Mouse (Mus musculus) fibroblast of lung, adult 2 months (primary cell): ENCODE data around the gene Gstt3.
"Not testable (repeated sequence)": the region's sequence is repeated elsewhere in the genome, so short reads cannot be mapped to it uniquely, and the experiment has no call there.

Source experiments
- DNase-seq: peaks from one replicate; pipeline ENCODE4 v3.0.0-alpha.2; 2011; ENCODE audit warnings: low read depth

The Gstt3 gene

GRCm38 (mm10) chr10:75779206-75780174 is 1.7 kb downstream of the Gstt3 start:
- no peak for DNase-seq

GRCm38 (mm10) chr10:75777885-75778284 is 3.3 kb downstream of the Gstt3 start:
- no peak for DNase-seq

- DNase-seq, result no peak
Observed at GRCm38 (mm10) chr10:75776562-75776961, 4.7 kb downstream of the Gstt3 start.

GRCm38 (mm10) chr10:75774587-75774986 is 6.6 kb downstream of the Gstt3 start:
- DNase-seq, result no peak

GRCm38 (mm10) chr10:75774102-75774501 is 7.1 kb downstream of the Gstt3 start:
- DNase-seq, result no peak

- peak; percentile 67 for DNase-seq
Observed at GRCm38 (mm10) chr10:75772795-75773664, 8.2 kb downstream of the Gstt3 start, which contains the start of gene Ddt. Gene Ddt (minus strand): TSS chr10:75773414.

GRCm38 (mm10) chr10:75767756-75768155 is 13.5 kb downstream of the Gstt3 start:
- not testable (repeated sequence) for DNase-seq

- DNase-seq, result no peak
Observed at GRCm38 (mm10) chr10:75766856-75767255, 14.4 kb downstream of the Gstt3 start.

- peak; percentile 46 for DNase-seq
Observed at GRCm38 (mm10) chr10:75764519-75765473, 16.4 kb downstream of the Gstt3 start.

GRCm38 (mm10) chr10:75763682-75764518 is 17.3 kb downstream of the Gstt3 start, which contains the start of gene Cabin1:
Gene Cabin1 (minus strand): TSS chr10:75764341.
- DNase-seq, result peak; percentile 96

- DNase-seq, result no peak
Observed at GRCm38 (mm10) chr10:75762413-75762812, 18.8 kb downstream of the Gstt3 start.

GRCm38 (mm10) chr10:75760311-75760710 is 20.9 kb downstream of the Gstt3 start:
- no peak for DNase-seq

- DNase-seq, result no peak
Observed at GRCm38 (mm10) chr10:75756719-75757118, 24.5 kb downstream of the Gstt3 start.

- DNase-seq, result peak; percentile 39
Observed at GRCm38 (mm10) chr10:75744017-75744416, 37.2 kb downstream of the Gstt3 start.

GRCm38 (mm10) chr10:75743369-75743768 is 37.8 kb downstream of the Gstt3 start:
- DNase-seq, result no peak

GRCm38 (mm10) chr10:75740866-75741265 is 40.3 kb downstream of the Gstt3 start:
- DNase-seq, result no peak

GRCm38 (mm10) chr10:75725449-75725848 is 55.8 kb downstream of the Gstt3 start:
- DNase-seq, result no peak
